Mouse (Mus musculus): ENCODE results near the gene Rgs6.

Gene Rgs6

GRCm38 (mm10) chr12:83180561-83180960, 592.5 kb downstream of the Rgs6 start:
- DNase-seq (ENCODE audit: low read depth, low spot score): no peak

- DNase-seq (ENCODE audit: low read depth, low spot score): no peak
Observed at GRCm38 (mm10) chr12:83201674-83202073, 613.6 kb downstream of the Rgs6 start.

GRCm38 (mm10) chr12:83204361-83204760, 616.3 kb downstream of the Rgs6 start:
- DNase-seq (ENCODE audit: low read depth, low spot score): no peak

GRCm38 (mm10) chr12:83206866-83207265, 618.8 kb downstream of the Rgs6 start:
- DNase-seq (ENCODE audit: low read depth, low spot score): no peak

GRCm38 (mm10) chr12:83207481-83207880, 619.4 kb downstream of the Rgs6 start:
- DNase-seq (ENCODE audit: low read depth, low spot score): no peak

- DNase-seq (ENCODE audit: low read depth, low spot score): no peak
Observed at GRCm38 (mm10) chr12:83208011-83208410, 619.9 kb downstream of the Rgs6 start.

- DNase-seq (ENCODE audit: low read depth, low spot score): no peak
Observed at GRCm38 (mm10) chr12:83208841-83209240, 620.7 kb downstream of the Rgs6 start.

- no peak for DNase-seq (ENCODE audit: low read depth, low spot score)
Observed at GRCm38 (mm10) chr12:83209461-83209860, 621.4 kb downstream of the Rgs6 start.

- no peak for DNase-seq (ENCODE audit: low read depth, low spot score)
Observed at GRCm38 (mm10) chr12:83210294-83210693, 622.2 kb downstream of the Rgs6 start.

- no peak for DNase-seq (ENCODE audit: low read depth, low spot score)
Observed at GRCm38 (mm10) chr12:83210735-83211134, 622.6 kb downstream of the Rgs6 start.

GRCm38 (mm10) chr12:83211146-83211822, 623.2 kb downstream of the Rgs6 start:
- DNase-seq (ENCODE audit: low read depth, low spot score): no peak
